Mouse (Mus musculus) adrenal gland, postnatal 25 days (tissue): Measurements from ENCODE around the gene Fam131a. TPM values are rescaled to one million over a fixed set of nuclear protein-coding genes. Genes with fewer than 3 reads are reported as not detected.

Experiments
- DNase-seq: peaks from one replicate; pipeline ENCODE4 v3.0.0; 2021; ENCODE audit warnings: mixed read lengths
- total RNA-seq: library from RNA; stranded (reverse); gene quantifications from 2 replicates; pipeline ENCODE4 v1.2.3, GENCODE M21; 2021

Gene Fam131a
- total RNA-seq, 1 experiment from 2014 or later: 17.6 TPM

DNA sequence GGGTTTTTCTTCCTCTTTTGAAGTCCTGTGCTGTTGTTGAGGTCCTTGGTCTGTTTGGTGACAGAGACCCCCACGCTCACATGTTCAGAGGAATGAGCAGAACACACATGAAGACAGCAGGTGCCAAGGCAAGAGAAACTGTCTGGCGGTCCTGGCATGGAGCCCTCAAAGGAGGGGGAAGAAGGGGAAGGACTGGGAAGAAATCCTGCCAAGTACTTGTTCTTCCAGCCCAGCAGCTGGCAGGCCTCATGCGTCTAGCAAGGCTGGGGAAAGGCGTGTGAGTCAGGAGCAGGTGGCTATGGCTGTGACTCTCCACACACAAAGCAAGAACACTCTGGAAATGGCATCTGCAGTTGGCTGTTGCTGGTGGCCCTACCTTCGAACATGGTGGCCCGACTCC lies 53.6 kb downstream of the Fam131a start:
- DNase-seq: peak; percentile 65

DNA sequence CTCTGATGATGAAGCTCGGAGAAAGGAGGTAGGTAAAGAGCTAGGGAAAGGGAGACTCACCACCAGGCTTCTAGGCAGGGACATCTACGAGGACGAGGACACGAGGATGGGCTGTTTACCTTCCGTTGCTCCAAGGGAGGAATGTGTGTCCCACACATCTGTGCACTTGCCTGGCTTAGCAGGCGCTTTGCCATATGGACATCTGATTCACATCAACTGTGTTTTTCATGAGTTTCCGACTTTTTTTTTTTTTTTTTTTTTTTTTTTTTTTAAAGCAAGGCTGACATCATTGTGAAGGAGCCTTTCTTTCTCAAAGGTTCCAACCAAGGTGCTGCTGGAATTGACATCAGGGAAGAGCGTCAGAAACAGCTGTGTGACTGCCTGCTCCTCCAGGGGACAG lies 57.5 kb downstream of the Fam131a start:
- no peak for DNase-seq

Other genes with a start within 250 kb of the Fam131a start
- 58.3 and 63.8 TPM in 2 replicates for gene Eif2b5, start 194.4 kb upstream of the Fam131a start, total RNA-seq
- gene Dvl3, start 176.3 kb upstream of the Fam131a start, total RNA-seq: 43.9 and 46.2 TPM in 2 replicates
- 291 and 310 TPM in 2 replicates for gene Ap2m1, start 157.8 kb upstream of the Fam131a start, total RNA-seq
- 87.3 and 101 TPM in 2 replicates for gene Abcf3, start 144.7 kb upstream of the Fam131a start, total RNA-seq
- 1.5 TPM in 1 of 2 replicates, not detected in the other for gene Vwa5b2, start 103.8 kb upstream of the Fam131a start, total RNA-seq
- 7.2 and 9.1 TPM in 2 replicates for gene Eef1akmt4, start 81.6 kb upstream of the Fam131a start, total RNA-seq
- gene Gm49333, start 81.6 kb upstream of the Fam131a start, total RNA-seq: not detected in 2 replicates
- 26.2 and 41.4 TPM in 2 replicates for gene Alg3, start 81.5 kb upstream of the Fam131a start, total RNA-seq
- gene Camk2n2, start 72.0 kb upstream of the Fam131a start, total RNA-seq: 15.8 and 27.8 TPM in 2 replicates
- gene Ece2, start 63.4 kb upstream of the Fam131a start, total RNA-seq: 11.4 and 15.0 TPM in 2 replicates
- gene Psmd2, start 41.6 kb upstream of the Fam131a start, total RNA-seq: 279 and 296 TPM in 2 replicates
- 337 and 368 TPM in 2 replicates for gene Eif4g1, start 24.9 kb upstream of the Fam131a start, total RNA-seq
- gene Polr2h, start 24.4 kb downstream of the Fam131a start, total RNA-seq: 49.8 and 56.3 TPM in 2 replicates
- 45.9 and 74.4 TPM in 2 replicates for gene Clcn2, start 24.5 kb downstream of the Fam131a start, total RNA-seq
- gene Chrd, start 39.9 kb downstream of the Fam131a start, total RNA-seq: 8.1 and 13.5 TPM in 2 replicates
- gene Thpo, start 41.3 kb downstream of the Fam131a start, total RNA-seq: 1.6 and 3.2 TPM in 2 replicates